Mouse (Mus musculus) lung, embryonic 15.5 days (tissue): ENCODE results near the gene Ldlr. TPM values are rescaled to one million over a fixed set of nuclear protein-coding genes. Genes with fewer than 3 reads are reported as not detected.
"Not testable (repeated sequence)": the region's sequence is repeated elsewhere in the genome, so short reads cannot be mapped to it uniquely, and the experiment has no call there.

Experiments used
- ATAC-seq: fragments of 200-750 bp; cut with Nextera tagmentation; 2 replicates; pipeline ENCODE4 v1.8.0; 2017; ENCODE audit warnings: moderate number of reproducible peaks, borderline replicate concordance; ENCODE audit not compliant: low FRiP score, low TSS enrichment; ENCODE audit errors: extremely low read depth
- H3K27ac ChIP-seq: fragments of 300-500 bp; sonication (generic); 2 replicates; pipeline ENCODE4 v1.5.1; 2015; ENCODE audit warnings: moderate library complexity, mild to moderate bottlenecking, inconsistent platforms
- H3K27me3 ChIP-seq: fragments of 300-500 bp; sonication (generic); 2 replicates; pipeline ENCODE4 v1.6.1; 2015; ENCODE audit warnings: inconsistent platforms
- H3K36me3 ChIP-seq: fragments of 300-500 bp; sonication (generic); 2 replicates; pipeline ENCODE4 v1.6.1; 2015; ENCODE audit warnings: inconsistent platforms
- H3K4me1 ChIP-seq: fragments of 300-500 bp; sonication (generic); 2 replicates; pipeline ENCODE4 v1.6.1; 2015; ENCODE audit warnings: inconsistent platforms
- H3K4me2 ChIP-seq: fragments of 300-500 bp; sonication (generic); 2 replicates; pipeline ENCODE4 v1.6.1; 2015; ENCODE audit warnings: inconsistent platforms, mild to moderate bottlenecking, moderate library complexity
- H3K4me3 ChIP-seq: fragments of 300-500 bp; sonication (generic); 2 replicates; pipeline ENCODE4 v1.5.1; 2015; ENCODE audit warnings: mild to moderate bottlenecking, inconsistent platforms
- H3K9ac ChIP-seq: fragments of 300-500 bp; sonication (generic); 2 replicates; pipeline ENCODE4 v1.6.1; 2015; ENCODE audit warnings: inconsistent platforms
- H3K9me3 ChIP-seq: fragments of 300-500 bp; sonication (generic); 2 replicates; pipeline ENCODE4 v1.6.1; 2016; ENCODE audit warnings: inconsistent platforms
- WGBS: fragments of 180-500 bp; shearing (Covaris S2); methylation state at CpG from one replicate; pipeline ENCODE4 v1.1.7; 2015; 5-methylcytosine and 5-hydroxymethylcytosine counted together
- polyA plus RNA-seq: library from polyadenylated mRNA; unstranded; fragments of >200 nt; fragmentation: Nextera tagmentation; extraction: Ambion mirVana; gene quantifications from 2 replicates; pipeline ENCODE4 v1.2.1, GENCODE M21; 2015

Ldlr gene
- polyA plus RNA-seq, 1 experiment from 2014 or later, result 39.5 TPM

GRCm38 (mm10) chr9:21699280-21699679, 24.0 kb upstream of the Ldlr start:
- not testable (repeated sequence) for H3K9me3 ChIP-seq, H3K27me3 ChIP-seq, H3K27ac ChIP-seq, H3K4me3 ChIP-seq, H3K9ac ChIP-seq, H3K4me1 ChIP-seq, H3K4me2 ChIP-seq, ATAC-seq
- H3K36me3 ChIP-seq, result peaks cover 84% of the 10 kb centered on the region
- 70% methylated on average over 6 of the region's 6 CpGs for WGBS

DNA sequence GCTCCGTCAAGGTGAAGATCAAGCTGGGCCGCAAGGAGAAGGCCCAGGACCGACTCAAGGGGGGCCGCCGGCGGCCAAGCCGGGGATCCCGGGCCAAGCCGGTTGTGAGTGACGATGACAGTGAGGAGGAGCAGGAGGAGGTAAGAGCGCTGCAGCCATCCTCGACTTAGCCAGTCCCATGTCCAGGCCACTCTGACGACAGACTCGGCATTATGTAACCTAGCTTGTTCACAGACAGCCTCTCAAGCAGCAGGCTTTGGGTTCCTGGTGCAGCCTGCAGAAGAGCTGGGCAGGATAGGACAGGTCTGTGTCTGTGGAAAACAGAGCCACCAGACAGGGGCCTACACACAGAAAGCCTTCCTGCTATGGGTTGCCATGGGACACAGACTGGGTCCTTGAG, 22.2 kb upstream of the Ldlr start:
- 85% methylated on average over 14 of the region's 14 CpGs for WGBS
- Histone ChIP-seq H3K27me3 (no peaks in the 10 kb centered on the region), H3K27ac (no peak overlapping the region), H3K4me2 (no peak overlapping the region), H3K9me3 (no peaks in the 10 kb centered on the region), H3K36me3 (peaks cover 82% of the 10 kb centered on the region), H3K9ac (no peak overlapping the region), H3K4me3 (no peak overlapping the region), H3K4me1 (no peaks in the 10 kb centered on the region)
- ATAC-seq, result no peak

GRCm38 (mm10) chr9:21703494-21703893, 19.8 kb upstream of the Ldlr start:
- Histone ChIP-seq H3K4me1 (no peaks in the 10 kb centered on the region), H3K27me3 (no peaks in the 10 kb centered on the region), H3K4me2 (no peak overlapping the region), H3K4me3 (no peak overlapping the region), H3K36me3 (peaks cover 80% of the 10 kb centered on the region), H3K9me3 (no peaks in the 10 kb centered on the region), H3K9ac (no peak overlapping the region), H3K27ac (no peak overlapping the region)
- 92% methylated on average over 7 of the region's 7 CpGs for WGBS
- ATAC-seq, result no peak

DNA sequence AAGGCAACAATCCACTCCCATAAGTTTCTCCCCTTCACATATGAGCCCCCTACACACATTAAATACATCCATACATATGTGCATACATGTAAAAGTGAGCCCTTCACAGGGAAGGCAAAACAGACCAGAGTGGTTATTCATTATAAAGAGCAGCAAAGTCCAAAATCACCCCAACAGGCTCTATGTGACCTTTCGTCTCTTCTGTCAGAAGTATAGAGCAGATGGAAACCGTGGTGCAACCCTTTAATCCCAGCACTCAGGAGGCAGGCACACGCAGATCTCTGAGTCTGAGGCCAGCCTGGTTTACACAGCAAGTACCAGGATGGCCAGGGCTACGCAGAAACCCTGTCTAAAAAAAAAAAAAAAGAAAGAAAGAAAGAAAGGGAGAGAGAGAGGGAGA, 17.2 kb upstream of the Ldlr start:
- no peak overlapping the region for H3K9ac ChIP-seq
- H3K36me3 ChIP-seq, result peaks cover 60% of the 10 kb centered on the region
- no peak for ATAC-seq
- H3K27me3 ChIP-seq, result no peaks in the 10 kb centered on the region
- no peak overlapping the region for H3K4me3 ChIP-seq
- WGBS, result 82% methylated on average over 4 of the region's 4 CpGs
- no peaks in the 10 kb centered on the region for H3K9me3 ChIP-seq
- no peak overlapping the region for H3K27ac ChIP-seq
- no peak overlapping the region for H3K4me2 ChIP-seq
- no peaks in the 10 kb centered on the region for H3K4me1 ChIP-seq

DNA sequence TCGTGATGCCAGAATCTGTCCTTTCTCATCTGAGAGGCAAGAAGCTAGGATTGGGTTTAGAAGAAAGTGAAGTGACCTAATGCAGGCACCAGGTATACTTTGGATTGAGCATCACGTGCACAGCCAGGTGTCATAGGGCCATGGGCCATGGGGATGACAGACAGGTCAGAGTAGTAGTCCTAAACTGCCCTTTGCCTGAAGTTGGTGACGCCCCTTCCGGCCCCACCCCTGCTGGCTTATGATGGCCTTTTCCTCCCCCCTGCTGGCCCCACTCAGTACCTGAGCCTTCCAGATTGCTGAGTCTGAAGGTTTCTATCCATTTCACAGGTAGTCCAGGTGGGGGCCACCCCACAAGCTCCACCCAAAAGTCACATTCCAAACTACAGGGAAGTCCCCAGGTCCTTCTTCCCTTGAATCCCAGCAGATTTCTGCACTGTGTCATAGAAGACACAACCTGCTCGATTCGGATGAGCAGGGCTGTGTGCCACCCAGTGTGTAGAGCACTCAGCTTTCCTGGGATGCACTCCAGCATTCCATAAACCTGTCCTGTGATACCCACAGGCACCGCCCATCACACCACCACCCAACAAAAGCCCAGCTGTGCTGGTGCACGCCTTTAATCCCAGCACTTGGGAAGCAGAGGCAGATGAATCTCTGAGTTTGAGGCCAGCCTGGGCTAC, 16.6 kb upstream of the Ldlr start:
- ATAC-seq, result no peak
- WGBS, result 87% methylated on average over 8 of the region's 8 CpGs
- Histone ChIP-seq H3K27ac (no peak overlapping the region), H3K9me3 (no peaks in the 10 kb centered on the region), H3K4me2 (no peak overlapping the region), H3K36me3 (peaks cover 53% of the 10 kb centered on the region), H3K27me3 (no peaks in the 10 kb centered on the region), H3K4me3 (no peak overlapping the region), H3K9ac (no peak overlapping the region), H3K4me1 (no peaks in the 10 kb centered on the region)

GRCm38 (mm10) chr9:21709340-21709739, 13.9 kb upstream of the Ldlr start:
- Histone ChIP-seq H3K36me3 (peaks cover 27% of the 10 kb centered on the region), H3K9ac (no peak overlapping the region), H3K27ac (no peak overlapping the region), H3K4me3 (no peak overlapping the region), H3K4me1 (no peaks in the 10 kb centered on the region), H3K9me3 (no peaks in the 10 kb centered on the region), H3K27me3 (no peaks in the 10 kb centered on the region), H3K4me2 (no peak overlapping the region)
- no peak for ATAC-seq
- WGBS, result 87% methylated on average over 3 of the region's 3 CpGs

DNA sequence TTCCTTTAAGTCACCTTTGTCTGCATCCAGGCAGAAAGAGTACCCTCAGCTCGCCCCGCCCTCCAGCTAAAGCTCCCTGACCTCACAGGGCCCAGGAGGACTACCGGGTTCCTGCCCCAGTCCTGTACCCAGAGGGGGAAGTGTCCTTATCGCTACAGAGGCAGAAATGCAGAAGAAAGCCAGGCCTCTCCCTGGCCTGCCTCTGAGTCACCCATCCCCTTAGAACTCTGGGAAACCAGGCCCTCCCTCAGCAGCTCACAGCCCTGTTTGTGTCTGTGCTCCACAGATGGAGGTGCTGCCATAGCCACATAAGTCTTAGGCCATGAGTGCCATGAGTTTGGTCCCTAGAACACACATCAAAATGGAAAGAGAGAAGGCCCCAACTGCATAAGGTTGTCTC, 8.0 kb upstream of the Ldlr start:
- Histone ChIP-seq H3K4me1 (no peaks in the 10 kb centered on the region), H3K4me2 (no peak overlapping the region), H3K27ac (no peak overlapping the region), H3K9ac (no peak overlapping the region), H3K36me3 (no peaks in the 10 kb centered on the region), H3K4me3 (no peak overlapping the region), H3K9me3 (no peaks in the 10 kb centered on the region), H3K27me3 (no peaks in the 10 kb centered on the region)
- WGBS, result 49% methylated on average over 4 of the region's 4 CpGs
- peak; percentile 52; the same call in 1 of the 2 replicates for ATAC-seq

GRCm38 (mm10) chr9:21717015-21717414, 6.3 kb upstream of the Ldlr start:
- Histone ChIP-seq H3K27ac (no peak overlapping the region), H3K4me3 (no peak overlapping the region), H3K36me3 (no peaks in the 10 kb centered on the region), H3K4me2 (no peak overlapping the region), H3K9me3 (no peaks in the 10 kb centered on the region), H3K9ac (no peak overlapping the region), H3K4me1 (no peaks in the 10 kb centered on the region), H3K27me3 (no peaks in the 10 kb centered on the region)
- no peak for ATAC-seq
- 66% methylated on average over 2 of the region's 2 CpGs for WGBS

DNA sequence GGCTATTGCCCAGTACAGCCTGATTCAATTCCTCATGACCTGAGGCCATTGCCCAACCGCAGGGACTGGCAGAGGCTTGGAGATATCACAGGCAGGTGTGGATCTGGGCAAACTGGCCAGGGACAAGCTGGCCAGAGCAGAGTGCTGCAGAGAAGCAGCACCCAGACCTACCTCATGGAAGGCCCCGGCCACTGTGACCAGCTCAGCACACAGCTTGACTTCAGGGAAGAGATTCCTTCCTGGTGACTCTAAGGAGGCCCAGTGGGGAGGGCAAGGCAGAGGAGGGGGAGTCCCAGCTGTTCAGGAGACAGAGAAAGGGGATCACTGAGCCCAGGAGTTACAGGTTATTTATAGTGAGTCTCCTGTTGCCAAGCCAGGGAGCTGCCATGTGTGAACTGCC, 2.2 kb upstream of the Ldlr start:
- H3K27ac ChIP-seq, result no peak overlapping the region
- no peaks in the 10 kb centered on the region for H3K27me3 ChIP-seq
- ATAC-seq, result no peak
- H3K9ac ChIP-seq, result no peak overlapping the region
- no peaks in the 10 kb centered on the region for H3K9me3 ChIP-seq
- H3K4me1 ChIP-seq, result peaks cover 15% of the 10 kb centered on the region
- no peak overlapping the region for H3K4me2 ChIP-seq
- WGBS, result 67% methylated on average over 2 of the region's 2 CpGs
- H3K4me3 ChIP-seq, result no peak overlapping the region
- no peaks in the 10 kb centered on the region for H3K36me3 ChIP-seq

DNA sequence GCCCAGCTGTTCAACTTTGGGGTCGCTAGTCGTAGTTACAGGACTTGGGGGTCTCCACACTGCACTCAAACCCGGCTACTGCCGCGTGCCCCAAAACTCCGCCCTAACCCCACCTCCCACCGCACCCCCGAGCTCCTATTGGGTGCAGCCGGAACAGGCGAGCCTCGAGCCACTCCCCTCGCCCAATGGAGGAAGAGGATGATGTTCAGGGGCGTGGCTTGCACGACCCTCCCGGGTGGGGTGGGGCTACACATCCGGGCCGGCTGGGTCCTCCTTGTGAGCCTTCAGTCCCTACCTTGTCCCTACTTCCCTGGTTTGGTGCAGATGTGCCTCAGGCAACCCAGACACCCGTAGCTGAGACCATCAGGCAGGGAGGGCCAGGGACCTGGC, 859 bp downstream of the Ldlr start:
- Histone ChIP-seq H3K9ac (peak overlapping the region; percentile 60), H3K36me3 (0 out of 2 replicates have a peak, but pooled peaks cover under 1% of the 10 kb centered on the region), H3K27ac (peak overlapping the region; percentile 95), H3K4me2 (peak overlapping the region; percentile 68), H3K4me3 (peak overlapping the region; percentile 64), H3K9me3 (no peaks in the 10 kb centered on the region), H3K4me1 (peaks cover 22% of the 10 kb centered on the region), H3K27me3 (no peaks in the 10 kb centered on the region)
- under 1% methylated on average over 18 of the region's 18 CpGs for WGBS
- peak; percentile 95 for ATAC-seq

GRCm38 (mm10) chr9:21725224-21726121, 2.2 kb downstream of the Ldlr start:
- Histone ChIP-seq H3K4me2 (peak overlapping the region; percentile 68), H3K27me3 (no peaks in the 10 kb centered on the region), H3K9ac (0 out of 2 replicates have a peak overlapping the region, but pooled peaks have one; percentile 21), H3K36me3 (0 out of 2 replicates have a peak, but pooled peaks cover 6% of the 10 kb centered on the region), H3K27ac (0 out of 2 replicates have a peak overlapping the region, but pooled peaks have one; percentile 6), H3K4me1 (peaks cover 22% of the 10 kb centered on the region), H3K4me3 (peak overlapping the region; percentile 64), H3K9me3 (no peaks in the 10 kb centered on the region)
- 46% methylated on average over 23 of the region's 23 CpGs for WGBS
- ATAC-seq, result no peak
